Mouse (Mus musculus) forebrain, embryonic 12.5 days (tissue): Measurements from ENCODE around the gene Treh. TPM values are rescaled to one million over a fixed set of nuclear protein-coding genes. Genes with fewer than 3 reads are reported as not detected.

ENCODE experiments used
- ATAC-seq: fragments of 200-750 bp; cut with Nextera tagmentation; 2 replicates; pipeline ENCODE4 v1.8.0; 2017; ENCODE audit warnings: moderate TSS enrichment; ENCODE audit not compliant: low FRiP score
- H3K27ac ChIP-seq: fragments of 300-500 bp; sonication (generic); 2 replicates; pipeline ENCODE4 v1.5.1; 2016; ENCODE audit warnings: mild to moderate bottlenecking
- H3K27me3 ChIP-seq: fragments of 300-500 bp; sonication (generic); 2 replicates; pipeline ENCODE4 v1.6.1; 2016; ENCODE audit warnings: mild to moderate bottlenecking
- H3K36me3 ChIP-seq: fragments of 300-500 bp; sonication (generic); replicated peaks from 2 replicates; pipeline ENCODE4 v1.6.1; 2016; ENCODE audit warnings: mild to moderate bottlenecking
- H3K4me1 ChIP-seq: fragments of 300-500 bp; sonication (generic); 2 replicates; pipeline ENCODE4 v1.6.1; 2016
- H3K4me2 ChIP-seq: fragments of 300-500 bp; sonication (generic); 2 replicates; pipeline ENCODE4 v1.6.1; 2016; ENCODE audit warnings: mild to moderate bottlenecking, moderate library complexity
- H3K4me3 ChIP-seq: fragments of 300-500 bp; sonication (generic); replicated peaks from 2 replicates; pipeline ENCODE4 v1.5.1; 2016; ENCODE audit warnings: mild to moderate bottlenecking
- H3K9ac ChIP-seq: fragments of 300-500 bp; sonication (generic); 2 replicates; pipeline ENCODE4 v1.6.1; 2016; ENCODE audit warnings: mild to moderate bottlenecking
- H3K9me3 ChIP-seq: fragments of 300-500 bp; sonication (generic); 2 replicates; pipeline ENCODE4 v1.6.1; 2016
- WGBS: fragments of 180-500 bp; shearing (Covaris S2); methylation state at CpG from one replicate; pipeline ENCODE4 v1.1.7; 2016; 5-methylcytosine and 5-hydroxymethylcytosine counted together
- polyA plus RNA-seq: library from polyadenylated mRNA; unstranded; fragments of >200 nt; fragmentation: Nextera tagmentation; extraction: Ambion mirVana; gene quantifications from 2 replicates; pipeline ENCODE4 v1.2.1, GENCODE M21; 2016

Treh gene
- polyA plus RNA-seq, 1 experiment from 2014 or later = not detected

DNA sequence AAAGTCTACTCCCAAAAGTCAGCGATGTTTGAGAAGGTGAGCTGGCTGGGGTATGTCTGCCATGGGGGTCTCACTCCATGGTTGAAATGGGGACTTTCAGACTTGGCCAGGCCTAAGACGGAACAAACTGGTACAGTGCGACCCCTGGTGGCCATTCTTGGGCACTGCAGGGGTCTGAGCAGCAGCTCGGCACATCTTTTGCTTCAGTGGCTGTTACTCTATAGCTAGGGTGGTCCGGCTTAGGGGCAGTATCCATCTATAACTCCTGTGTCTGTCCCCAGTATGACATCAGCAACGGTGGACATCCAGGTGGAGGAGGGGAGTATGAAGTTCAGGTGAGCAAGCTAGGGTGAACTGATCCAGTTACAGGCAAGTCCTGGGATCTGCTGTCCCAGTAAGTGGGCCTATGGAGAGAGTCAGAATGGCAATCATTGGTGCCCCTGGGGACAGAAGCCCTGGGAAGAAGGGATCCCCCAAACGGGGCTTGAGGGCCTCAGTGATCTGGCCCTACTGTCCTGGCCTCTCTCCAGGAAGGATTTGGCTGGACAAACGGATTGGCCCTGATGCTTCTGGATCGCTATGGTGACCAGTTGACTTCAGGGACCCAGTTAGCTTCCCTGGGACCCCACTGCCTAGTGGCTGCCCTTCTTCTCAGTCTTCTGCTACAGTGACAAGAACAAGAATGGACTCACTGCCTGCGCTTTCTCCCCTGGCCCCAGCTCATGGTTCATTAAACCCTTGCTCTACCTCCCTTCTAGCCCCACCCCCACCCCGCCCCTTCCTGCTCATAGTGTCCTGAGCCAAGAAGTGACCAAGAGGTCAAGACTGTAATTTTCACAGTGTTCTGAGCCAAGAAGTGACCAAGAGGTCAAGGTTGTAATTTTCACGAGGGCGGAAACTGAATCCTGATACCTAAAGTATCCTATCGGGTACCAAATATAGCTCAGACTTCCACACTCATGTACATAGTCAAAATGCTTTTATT is 12.6 kb downstream of the Treh start:
- peak overlapping the region; percentile 77 for H3K27ac ChIP-seq
- H3K9me3 ChIP-seq = no peaks in the 10 kb centered on the region
- peak; percentile 65 for ATAC-seq
- no peaks in the 10 kb centered on the region; the same call in 1 of the 2 replicates for H3K27me3 ChIP-seq
- 39% methylated on average over 14 of the region's 14 CpGs for WGBS
- H3K36me3 ChIP-seq = peaks cover 32% of the 10 kb centered on the region
- peaks cover 23% of the 10 kb centered on the region for H3K4me1 ChIP-seq
- H3K9ac ChIP-seq = no peak overlapping the region
- no peak overlapping the region for H3K4me3 ChIP-seq
- no peak overlapping the region for H3K4me2 ChIP-seq

DNA sequence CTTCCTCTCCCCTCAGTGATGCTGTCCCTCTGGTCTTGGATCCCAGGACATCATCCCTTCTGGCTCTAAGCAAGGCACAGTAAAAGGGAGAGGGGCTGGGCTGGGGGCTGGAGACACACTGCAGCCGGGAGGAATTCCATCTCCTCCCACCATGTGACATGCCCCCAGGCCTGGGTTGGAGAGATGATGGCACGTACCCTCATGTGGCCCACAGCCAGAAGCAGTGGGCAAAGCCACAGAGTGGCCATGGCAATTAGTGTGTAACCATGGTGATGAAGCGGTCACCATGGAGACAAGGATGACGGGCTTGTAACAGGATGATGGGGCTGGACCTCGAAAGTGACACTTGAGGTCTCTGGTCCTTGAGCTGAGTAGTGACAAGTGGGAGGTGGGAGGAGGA is 13.6 kb downstream of the Treh start:
- 0 out of 2 replicates have a peak overlapping the region, but pooled peaks have one; percentile 0 for H3K4me2 ChIP-seq
- 26% methylated on average over 5 of the region's 5 CpGs for WGBS
- no peaks in the 10 kb centered on the region for H3K9me3 ChIP-seq
- H3K27me3 ChIP-seq = no peaks in the 10 kb centered on the region; the same call in 1 of the 2 replicates
- ATAC-seq = peak; percentile 81
- H3K27ac ChIP-seq = peak overlapping the region; percentile 77
- 0 out of 2 replicates have a peak overlapping the region, but pooled peaks have one; percentile 0 for H3K9ac ChIP-seq
- H3K4me1 ChIP-seq = peaks cover 23% of the 10 kb centered on the region
- H3K4me3 ChIP-seq = no peak overlapping the region
- H3K36me3 ChIP-seq = peaks cover 41% of the 10 kb centered on the region

DNA sequence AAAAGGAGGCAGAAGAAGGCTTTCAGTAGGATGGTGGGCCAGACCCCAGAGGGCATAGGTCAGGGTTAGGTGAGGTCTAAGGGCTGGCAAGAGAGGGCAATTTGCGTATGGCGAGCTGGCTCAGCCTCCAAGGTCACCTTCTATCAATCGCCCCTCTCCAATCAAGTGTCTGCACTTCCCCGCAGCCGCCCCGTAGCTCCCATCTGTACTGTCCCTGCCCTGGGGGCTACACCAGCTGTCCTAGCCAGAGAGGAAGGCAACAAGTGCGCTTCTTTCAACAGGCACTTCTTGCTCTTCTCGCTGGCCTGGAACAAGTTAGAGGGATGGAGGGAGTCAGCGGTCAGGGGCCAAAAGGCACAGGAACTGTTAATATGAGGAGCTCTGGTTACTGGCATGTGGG is 15.0 kb downstream of the Treh start:
- Histone ChIP-seq H3K4me1 (peaks cover 23% of the 10 kb centered on the region), H3K27me3 (no peaks in the 10 kb centered on the region), H3K9ac (no peak overlapping the region), H3K27ac (no peak overlapping the region), H3K36me3 (peaks cover 54% of the 10 kb centered on the region), H3K4me3 (no peak overlapping the region), H3K4me2 (no peak overlapping the region), H3K9me3 (no peaks in the 10 kb centered on the region)
- no peak for ATAC-seq
- 78% methylated on average over 9 of the region's 9 CpGs for WGBS

DNA sequence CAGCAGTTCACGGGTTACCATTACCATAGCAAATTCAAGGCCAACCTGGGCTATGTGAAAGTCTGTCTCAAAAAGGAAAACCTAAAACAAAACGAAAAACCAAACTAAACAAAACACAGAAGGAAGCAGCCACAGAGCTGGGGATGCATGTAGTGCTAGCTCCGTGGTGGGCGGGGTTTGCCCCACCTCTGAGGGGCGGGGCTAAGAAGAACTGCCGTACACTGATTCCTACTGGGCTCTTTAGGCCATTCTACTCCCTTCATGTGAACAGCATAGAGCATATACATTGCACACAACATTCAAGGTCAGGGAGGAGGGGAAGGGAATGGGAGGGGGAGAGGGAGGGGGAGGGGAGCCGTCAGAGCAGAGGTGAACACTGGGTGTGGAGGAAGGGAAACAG is 17.6 kb downstream of the Treh start:
- H3K4me3 ChIP-seq = no peak overlapping the region
- no peak overlapping the region for H3K4me2 ChIP-seq
- no peak overlapping the region for H3K9ac ChIP-seq
- H3K4me1 ChIP-seq = peaks cover 20% of the 10 kb centered on the region
- H3K9me3 ChIP-seq = no peaks in the 10 kb centered on the region
- WGBS = 53% methylated on average over 7 of the region's 7 CpGs
- peaks cover 80% of the 10 kb centered on the region for H3K36me3 ChIP-seq
- H3K27me3 ChIP-seq = no peaks in the 10 kb centered on the region
- H3K27ac ChIP-seq = no peak overlapping the region
- no peak for ATAC-seq

DNA sequence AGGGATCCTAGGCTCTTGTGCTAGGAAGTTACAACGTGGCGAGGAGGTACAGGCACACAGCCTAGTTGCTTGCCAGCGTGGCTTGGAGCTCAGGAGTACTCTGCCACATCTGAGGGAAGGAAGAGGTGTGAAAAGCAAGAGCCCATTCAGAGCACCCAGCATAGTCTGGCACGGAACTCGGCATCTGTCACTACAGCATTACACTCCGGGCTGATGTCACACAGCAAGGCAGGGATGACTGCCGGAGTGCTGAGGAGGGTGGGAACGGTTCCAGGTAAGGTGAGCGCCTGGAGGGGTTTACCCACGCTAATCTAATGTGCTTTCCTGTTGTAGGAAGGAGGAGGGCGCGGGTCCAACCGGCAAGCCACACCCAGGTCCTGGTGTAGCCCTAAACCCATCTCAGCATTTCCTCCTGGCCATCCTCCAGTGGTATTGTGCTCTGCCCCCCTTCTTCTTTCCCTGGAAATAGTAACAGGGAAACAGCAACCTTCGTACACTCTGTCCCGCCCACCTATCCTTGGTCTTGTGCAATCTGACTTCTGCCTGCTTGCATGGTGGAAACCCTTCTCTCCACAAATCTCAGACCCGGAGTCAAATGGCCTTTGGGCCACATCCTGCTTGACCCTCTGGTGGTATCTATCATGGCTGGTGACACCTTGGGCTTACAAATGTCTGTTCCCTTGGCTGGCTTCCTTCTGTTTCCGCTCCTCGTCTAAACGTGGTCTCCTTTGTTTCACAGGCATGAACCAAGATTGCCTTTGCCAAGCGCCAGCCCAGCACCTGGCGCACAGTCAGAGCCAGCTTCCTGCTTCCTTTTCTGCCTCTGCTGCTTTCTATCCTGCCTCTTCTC is 18.9 kb downstream of the Treh start:
- peaks cover 91% of the 10 kb centered on the region for H3K36me3 ChIP-seq
- H3K4me3 ChIP-seq = no peak overlapping the region
- no peak overlapping the region for H3K9ac ChIP-seq
- H3K27me3 ChIP-seq = no peaks in the 10 kb centered on the region
- no peak for ATAC-seq
- no peaks in the 10 kb centered on the region for H3K9me3 ChIP-seq
- H3K4me1 ChIP-seq = peaks cover 7% of the 10 kb centered on the region
- 85% methylated on average over 21 of the region's 21 CpGs for WGBS
- peak overlapping the region; percentile 50 for H3K27ac ChIP-seq
- no peak overlapping the region for H3K4me2 ChIP-seq

DNA sequence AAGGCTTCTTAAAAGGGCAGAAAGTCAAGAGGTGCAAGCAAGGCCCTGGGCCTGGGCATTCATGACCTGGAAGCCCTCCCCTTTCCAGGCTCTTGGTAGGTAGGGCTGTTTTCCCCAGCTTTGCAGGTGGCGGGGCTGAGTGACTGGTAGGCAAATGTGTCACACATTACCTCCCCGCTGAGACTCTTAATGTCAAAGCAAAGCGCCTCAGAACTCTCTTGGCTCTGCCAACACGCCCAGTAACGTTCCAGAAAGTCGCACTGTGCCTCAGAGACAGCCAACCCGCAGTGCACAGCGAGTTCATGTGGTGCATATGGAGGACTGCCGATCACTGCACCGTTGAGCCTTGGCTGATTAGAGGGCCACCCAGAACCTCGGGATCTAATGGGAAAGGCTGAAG is 20.0 kb downstream of the Treh start:
- 0 out of 2 replicates have a peak overlapping the region, but pooled peaks have one; percentile 5 for H3K27ac ChIP-seq

GRCm38 (mm10) chr9:44697866-44698265 is 24.8 kb downstream of the Treh start:
- no peak for ATAC-seq
- Histone ChIP-seq H3K4me2 (no peak overlapping the region), H3K27me3 (no peaks in the 10 kb centered on the region), H3K4me3 (no peak overlapping the region), H3K9me3 (no peaks in the 10 kb centered on the region), H3K36me3 (peaks cover 97% of the 10 kb centered on the region), H3K4me1 (no peaks in the 10 kb centered on the region), H3K27ac (no peak overlapping the region), H3K9ac (no peak overlapping the region)
- 90% methylated on average over 16 of the region's 16 CpGs for WGBS

More for the DNA sequence above, 20.0 kb downstream of the Treh start:
- Histone ChIP-seq H3K4me2 (no peak overlapping the region), H3K4me3 (no peak overlapping the region), H3K9me3 (no peaks in the 10 kb centered on the region), H3K36me3 (peaks cover 91% of the 10 kb centered on the region), H3K9ac (no peak overlapping the region), H3K27me3 (no peaks in the 10 kb centered on the region), H3K4me1 (no peaks in the 10 kb centered on the region)
- 85% methylated on average over 11 of the region's 11 CpGs for WGBS
- ATAC-seq = no peak

GRCm38 (mm10) chr9:44699196-44699595 is 26.2 kb downstream of the Treh start:
- no peak overlapping the region for H3K27ac ChIP-seq
- no peak overlapping the region for H3K4me2 ChIP-seq
- no peak for ATAC-seq
- H3K4me3 ChIP-seq = no peak overlapping the region
- H3K27me3 ChIP-seq = no peaks in the 10 kb centered on the region
- H3K9ac ChIP-seq = no peak overlapping the region
- WGBS = 88% methylated on average over 10 of the region's 10 CpGs
- H3K36me3 ChIP-seq = peaks cover 97% of the 10 kb centered on the region
- no peaks in the 10 kb centered on the region for H3K9me3 ChIP-seq
- H3K4me1 ChIP-seq = no peaks in the 10 kb centered on the region

- H3K4me2 ChIP-seq = no peak overlapping the region
- no peak overlapping the region for H3K4me3 ChIP-seq
- ATAC-seq = no peak
- no peak overlapping the region for H3K27ac ChIP-seq
- no peaks in the 10 kb centered on the region for H3K9me3 ChIP-seq
- no peak overlapping the region for H3K9ac ChIP-seq
- peaks cover 97% of the 10 kb centered on the region for H3K36me3 ChIP-seq
- H3K27me3 ChIP-seq = no peaks in the 10 kb centered on the region
- WGBS = 90% methylated on average over 5 of the region's 5 CpGs
- H3K4me1 ChIP-seq = no peaks in the 10 kb centered on the region
Measured at GRCm38 (mm10) chr9:44699730-44700129, 26.7 kb downstream of the Treh start.

- 13% methylated on average over 28 of the region's 28 CpGs for WGBS
Measured at GRCm38 (mm10) chr9:44707749-44708428, 34.9 kb downstream of the Treh start.

DNA sequence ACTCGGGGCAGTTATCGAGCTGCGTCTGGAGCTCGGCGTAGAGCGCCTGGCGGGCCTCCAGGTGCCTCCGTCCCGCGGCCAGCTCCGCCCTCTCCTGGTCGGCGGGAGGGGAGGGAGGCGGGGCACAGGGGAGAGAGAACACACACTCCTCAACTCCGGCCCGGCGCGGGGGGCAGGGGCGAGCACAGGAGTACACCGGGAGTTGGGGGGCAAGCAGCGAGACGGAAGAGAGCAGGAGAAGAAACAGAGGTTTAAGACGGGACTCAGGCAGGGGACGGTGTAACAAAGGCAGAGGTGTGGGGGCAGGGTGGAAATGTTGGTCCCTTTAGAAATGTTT is 35.4 kb downstream of the Treh start:
- no peaks in the 10 kb centered on the region for H3K9me3 ChIP-seq
- H3K4me1 ChIP-seq = peaks cover 25% of the 10 kb centered on the region
- H3K27me3 ChIP-seq = peaks cover 13% of the 10 kb centered on the region; the same call in 1 of the 2 replicates
- H3K4me2 ChIP-seq = peak overlapping the region; percentile 73
- peaks cover 73% of the 10 kb centered on the region for H3K36me3 ChIP-seq
- 3% methylated on average over 24 of the region's 24 CpGs for WGBS
- peak overlapping the region; percentile 39 for H3K4me3 ChIP-seq
- H3K27ac ChIP-seq = peak overlapping the region; percentile 50; the same call in 1 of the 2 replicates
- ATAC-seq = peak; percentile 83
- peak overlapping the region; percentile 61 for H3K9ac ChIP-seq

More at GRCm38 (mm10) chr9:44707749-44708428, 34.9 kb downstream of the Treh start:
- Histone ChIP-seq H3K4me1 (peaks cover 25% of the 10 kb centered on the region), H3K27ac (peak overlapping the region; percentile 50; the same call in 1 of the 2 replicates), H3K4me2 (peak overlapping the region; percentile 73), H3K4me3 (peak overlapping the region; percentile 39), H3K9ac (peak overlapping the region; percentile 61), H3K36me3 (peaks cover 73% of the 10 kb centered on the region), H3K9me3 (no peaks in the 10 kb centered on the region), H3K27me3 (peaks cover 13% of the 10 kb centered on the region; the same call in 1 of the 2 replicates)
- ATAC-seq = peak; percentile 45; the same call in 1 of the 2 replicates
